Mouse (Mus musculus) small intestine, adult 2 months (tissue): ENCODE results near the gene Ranbp10.

Experiments
- CTCF ChIP-seq: fragments of 200-500 bp; IDR thresholded peaks from 2 replicates; pipeline ENCODE4 v1.5.1; 2012; ENCODE audit warnings: low read depth, mild to moderate bottlenecking, control low read depth, inconsistent platforms, low read length, moderate library complexity, mixed read lengths; ENCODE audit not compliant: insufficient replicate concordance, insufficient read length; ENCODE audit errors: extremely low read depth
- POLR2A ChIP-seq: fragments of 200-500 bp; IDR thresholded peaks from 2 replicates; pipeline ENCODE4 v1.6.1; 2012; ENCODE audit warnings: low read depth, mild to moderate bottlenecking, control low read depth, inconsistent platforms, low read length, moderate library complexity

GRCm38 (mm10) chr8:105722861-105723260 lies 104.3 kb downstream of the Ranbp10 start:
- no peak for TF ChIP-seq POLR2A
- no peak for TF ChIP-seq CTCF
